Mouse (Mus musculus) lung, adult 2 months (tissue): ENCODE data around the gene Ppm1m. TPM values are rescaled to one million over a fixed set of nuclear protein-coding genes. Genes with fewer than 3 reads are reported as not detected.

Experiments
- DNase-seq: peaks from one replicate; pipeline ENCODE4 v3.0.0; 2022
- H3K4me1 ChIP-seq: fragments of 200-500 bp; 2 replicates; pipeline ENCODE4 v1.6.1; 2011; ENCODE audit warnings: low read length; ENCODE audit not compliant: control insufficient read depth, insufficient read depth
- H3K4me3 ChIP-seq: fragments of 200-500 bp; replicated peaks from 2 replicates; pipeline ENCODE3; 2011; ENCODE audit warnings: low read depth, mild to moderate bottlenecking, control low read depth, low read length; ENCODE audit errors: extremely low read depth
- CTCF ChIP-seq: fragments of 200-500 bp; IDR thresholded peaks from 2 replicates; pipeline ENCODE4 v1.5.1; 2011; ENCODE audit warnings: mild to moderate bottlenecking, low read length, control low read depth; ENCODE audit not compliant: insufficient read depth
- POLR2A ChIP-seq: fragments of 200-500 bp; IDR thresholded peaks from 2 replicates; pipeline ENCODE4 v1.6.1; 2011; ENCODE audit warnings: low read depth, mild to moderate bottlenecking, control low read depth, low read length, borderline replicate concordance; ENCODE audit errors: extremely low read depth
- WGBS: fragments of 180-500 bp; shearing (Covaris S2); methylation state at CpG from one replicate; pipeline ENCODE4 v1.1.7; 2018; 5-methylcytosine and 5-hydroxymethylcytosine counted together
- polyA plus RNA-seq: library from polyadenylated mRNA; depleted of rRNA; stranded (reverse); fragments of >200 nt; gene quantifications from 2 replicates; pipeline ENCODE4 v1.2.3, GENCODE M21; 2012

The Ppm1m gene
- polyA plus RNA-seq, 1 experiment, result 60.7 TPM

DNA sequence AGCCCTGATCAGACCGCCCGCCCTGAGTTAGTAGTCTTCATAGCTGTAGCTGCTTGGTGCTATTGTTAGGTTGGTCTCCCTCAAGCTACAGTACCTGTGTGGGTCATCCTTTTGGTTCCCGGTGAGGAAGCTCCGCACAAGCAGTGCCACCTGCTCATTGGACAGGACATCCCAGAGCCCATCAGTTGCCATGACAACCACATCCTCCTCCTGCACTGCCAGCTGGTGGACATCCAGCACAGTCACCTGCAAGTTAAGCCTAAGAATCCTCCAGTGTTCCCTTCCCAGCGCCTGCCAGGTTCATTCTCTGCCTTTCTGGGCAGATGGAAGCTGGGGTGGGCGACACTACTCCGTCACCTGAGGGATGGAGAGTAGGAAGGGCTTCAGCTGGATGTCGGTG is 3.9 kb downstream of the Ppm1m start:
- peaks cover 7% of the 10 kb centered on the region for H3K4me1 ChIP-seq
- TF ChIP-seq POLR2A, result no peak
- DNase-seq, result no peak
- 87% methylated on average over 8 of the region's 8 CpGs for WGBS
- H3K4me3 ChIP-seq, result no peak overlapping the region

DNA sequence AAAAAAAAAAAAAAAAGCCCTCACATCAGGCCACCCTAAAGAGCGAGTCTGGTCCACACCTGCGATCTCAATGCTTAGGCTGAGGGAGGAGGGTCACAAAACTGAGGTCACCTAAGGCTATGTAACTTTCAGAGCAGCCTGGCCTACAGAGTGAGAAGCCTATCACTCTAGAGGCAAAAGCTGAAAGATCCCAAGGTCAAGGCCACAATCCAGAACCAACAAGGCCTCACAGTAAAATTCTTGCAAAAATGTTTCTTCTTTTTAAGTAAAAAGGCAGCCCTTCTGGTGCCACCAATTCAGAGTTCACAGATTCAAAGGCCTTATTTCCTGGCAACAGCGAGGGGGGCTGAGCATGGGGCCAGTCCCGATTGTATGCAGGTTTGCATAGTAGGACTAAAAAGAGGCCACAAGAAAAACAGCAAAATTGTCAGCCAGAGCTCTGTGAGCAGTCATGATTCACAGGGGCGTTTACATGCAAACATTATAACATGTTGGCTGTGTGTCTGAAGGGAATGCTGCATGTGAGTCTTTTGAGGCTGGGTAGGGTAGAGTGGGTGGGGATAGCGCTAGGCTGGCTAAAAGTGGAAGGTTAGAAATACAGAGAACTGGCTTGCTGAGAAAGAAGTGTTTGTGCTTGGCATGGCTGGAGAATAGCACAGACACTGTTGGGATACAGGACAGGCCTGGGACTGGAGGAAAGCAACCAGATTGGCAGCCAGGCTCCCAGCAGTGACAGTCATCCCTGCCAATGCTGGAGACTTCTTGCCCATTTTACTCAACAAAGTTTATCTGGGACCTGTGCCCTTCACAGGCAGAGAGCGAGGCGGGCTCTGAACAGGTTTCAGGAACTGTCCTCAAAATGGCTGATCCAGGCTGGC is 5.4 kb downstream of the Ppm1m start:
- TF ChIP-seq POLR2A (no peak), CTCF (no peak)
- DNase-seq, result no peak
- H3K4me1 ChIP-seq, result peaks cover 3% of the 10 kb centered on the region
- WGBS, result 87% methylated on average over 8 of the region's 8 CpGs
- no peak overlapping the region for H3K4me3 ChIP-seq

DNA sequence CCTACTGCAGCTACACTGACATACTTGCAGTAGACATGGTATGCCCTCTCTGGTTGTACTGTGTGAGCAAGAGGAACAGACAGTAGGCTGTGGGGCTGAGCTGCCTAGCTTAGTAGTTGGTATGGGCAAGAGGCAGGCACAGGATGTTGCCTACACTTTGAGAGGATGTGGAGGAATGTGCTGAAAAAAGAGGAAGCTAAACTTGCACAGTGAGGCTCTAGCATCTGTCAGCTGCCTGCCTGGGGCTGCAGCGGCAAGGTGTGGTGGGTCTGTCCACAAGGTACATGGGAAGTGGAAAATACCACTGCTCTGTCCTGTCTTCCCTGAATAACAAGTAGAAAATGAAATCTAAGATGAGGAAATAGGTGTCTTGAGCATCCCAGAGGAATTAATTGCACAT is 6.5 kb downstream of the Ppm1m start:
- no peak for DNase-seq
- WGBS, result 58% methylated on average over 1 of the region's 1 CpGs
- TF ChIP-seq POLR2A, result no peak
- no peak for TF ChIP-seq CTCF
- H3K4me1 ChIP-seq, result no peaks in the 10 kb centered on the region; the same call in 1 of the 2 replicates
- no peak overlapping the region for H3K4me3 ChIP-seq

DNA sequence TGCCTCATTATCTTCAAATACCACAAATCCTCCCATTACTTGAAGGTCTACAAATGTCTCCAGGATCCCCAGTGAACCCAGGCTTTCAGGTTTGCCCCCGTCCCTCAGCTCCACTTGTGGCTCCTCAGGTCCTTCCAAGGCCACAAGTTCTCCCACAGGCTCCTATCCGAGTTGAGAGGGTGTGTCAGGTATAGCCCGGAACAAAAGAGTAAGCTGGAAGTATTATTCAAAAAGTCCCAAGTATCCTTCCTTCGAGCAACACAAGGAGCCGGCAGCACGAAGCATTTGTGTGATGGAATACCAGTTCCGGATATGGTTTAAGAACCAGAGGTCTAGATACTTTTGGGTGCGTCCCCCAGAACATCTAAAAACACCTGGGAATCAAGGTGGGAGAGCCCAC is 7.5 kb downstream of the Ppm1m start:
- DNase-seq, result no peak
- TF ChIP-seq CTCF (no peak), POLR2A (no peak)
- WGBS, result 87% methylated on average over 8 of the region's 8 CpGs
- Histone ChIP-seq H3K4me3 (no peak overlapping the region), H3K4me1 (no peaks in the 10 kb centered on the region)

DNA sequence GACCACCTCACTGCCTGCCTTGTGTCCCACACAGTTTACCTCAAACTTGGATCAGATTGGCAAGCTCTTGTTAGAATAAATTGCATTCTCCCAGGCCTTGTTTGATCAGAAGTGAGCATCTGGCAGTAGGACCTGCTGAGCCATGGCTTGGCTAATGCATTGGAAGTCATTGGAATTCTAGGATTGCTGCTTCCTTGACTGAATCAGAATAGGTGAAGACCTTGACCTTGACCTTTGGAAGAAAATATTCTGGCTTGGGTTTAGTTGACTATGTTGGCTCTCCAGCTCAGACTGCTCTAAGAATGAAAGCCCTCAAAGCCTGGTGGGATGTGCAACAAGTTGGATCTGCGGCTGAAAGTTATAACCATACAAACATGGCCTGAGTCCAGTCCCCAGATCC is 8.2 kb downstream of the Ppm1m start:
- H3K4me1 ChIP-seq, result no peaks in the 10 kb centered on the region
- H3K4me3 ChIP-seq, result no peak overlapping the region
- 87% methylated on average over 1 of the region's 1 CpGs for WGBS
- no peak for TF ChIP-seq POLR2A
- no peak for DNase-seq

DNA sequence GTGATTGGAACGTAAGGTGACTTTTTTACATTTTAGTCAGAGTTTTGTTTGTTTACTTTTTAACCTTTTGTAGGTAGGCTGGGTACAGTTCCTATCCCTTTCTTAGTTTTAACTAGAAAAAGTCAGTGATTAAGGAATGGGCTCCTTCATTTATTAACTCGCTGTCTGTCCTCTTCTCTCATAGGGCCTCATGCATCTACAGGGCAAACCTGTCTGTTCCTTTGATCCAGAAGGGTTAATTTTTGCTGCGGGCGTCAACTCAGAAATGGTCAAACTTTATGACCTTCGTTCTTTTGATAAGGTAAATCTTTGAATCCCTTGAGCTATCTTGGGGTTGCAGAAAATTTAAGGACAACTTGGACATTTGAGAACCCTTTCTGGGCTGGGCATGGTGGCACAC is 15.6 kb downstream of the Ppm1m start:
- H3K4me1 ChIP-seq, result no peaks in the 10 kb centered on the region
- no peak for TF ChIP-seq CTCF
- no peak for TF ChIP-seq POLR2A
- no peak overlapping the region for H3K4me3 ChIP-seq
- 85% methylated on average over 5 of the region's 5 CpGs for WGBS
- DNase-seq, result no peak

DNA sequence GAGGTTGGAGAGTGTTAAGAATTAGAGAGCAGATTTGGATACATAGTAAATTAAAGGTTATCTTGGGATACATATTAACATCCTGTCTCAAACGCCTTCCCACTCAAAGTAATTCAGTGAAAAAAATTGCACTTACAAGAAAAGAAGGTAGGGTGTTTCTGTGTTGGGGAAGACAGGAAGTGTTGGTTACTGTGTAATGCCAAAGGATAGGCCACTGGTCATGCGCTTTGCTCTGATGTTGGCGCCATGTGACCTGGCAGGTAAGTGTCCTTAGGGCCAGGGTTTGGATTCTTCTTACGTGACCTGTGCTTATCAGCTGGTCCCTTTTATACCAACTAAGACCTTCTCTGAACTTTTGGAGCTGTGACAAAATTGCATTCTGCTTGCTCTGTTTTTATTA is 17.4 kb downstream of the Ppm1m start:
- no peak for DNase-seq
- TF ChIP-seq CTCF (no peak), POLR2A (no peak)
- WGBS, result 70% methylated on average over 4 of the region's 4 CpGs

DNA sequence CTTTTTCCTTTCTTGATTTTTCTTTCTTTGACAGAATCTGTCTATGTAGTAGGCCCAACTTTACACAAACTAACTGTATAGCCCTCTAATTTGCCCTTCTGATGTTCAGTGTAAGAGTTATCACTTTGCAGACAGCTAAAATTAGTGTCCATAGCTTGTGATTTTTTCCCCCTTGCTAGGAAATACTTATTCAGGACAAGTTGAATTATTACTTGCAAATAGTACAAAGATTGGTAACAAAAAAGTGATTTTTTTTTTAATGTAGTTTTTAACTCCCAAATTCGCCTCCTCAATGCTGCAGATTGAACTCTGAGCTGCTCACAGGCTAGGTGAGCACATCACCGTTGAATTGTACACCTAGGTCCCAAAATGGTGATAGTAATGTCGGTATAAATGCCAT is 19.6 kb downstream of the Ppm1m start:
- no peak for DNase-seq
- Histone ChIP-seq H3K4me3 (no peak overlapping the region), H3K4me1 (peaks cover 8% of the 10 kb centered on the region)
- WGBS, result 87% methylated on average over 3 of the region's 3 CpGs
- TF ChIP-seq CTCF (no peak), POLR2A (no peak)

More for the DNA sequence above, 17.4 kb downstream of the Ppm1m start:
- H3K4me1 ChIP-seq, result no peaks in the 10 kb centered on the region; the same call in 1 of the 2 replicates
- H3K4me3 ChIP-seq, result no peak overlapping the region

DNA sequence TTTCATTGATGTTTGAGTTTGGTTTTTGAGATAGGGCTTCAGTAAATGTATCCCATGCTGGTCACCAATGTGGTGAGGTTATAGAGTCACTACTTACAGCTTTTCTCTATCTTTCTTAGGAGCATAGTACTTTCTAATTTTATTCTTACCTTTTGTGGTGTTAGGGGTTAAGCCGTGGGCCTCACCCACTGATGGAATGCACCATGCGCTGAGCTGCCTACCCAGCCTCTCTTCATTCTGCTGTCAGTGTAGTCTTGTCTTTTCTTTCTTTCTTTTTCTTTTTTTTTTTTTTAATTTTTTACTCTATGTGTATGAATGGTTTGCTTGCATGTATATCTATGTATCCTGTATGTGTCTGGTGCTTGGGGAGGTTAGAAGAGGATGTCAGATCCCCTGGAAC is 20.1 kb downstream of the Ppm1m start:
- no peak for TF ChIP-seq CTCF
- no peak for TF ChIP-seq POLR2A
- Histone ChIP-seq H3K4me1 (peaks cover 12% of the 10 kb centered on the region), H3K4me3 (no peak overlapping the region)
- no peak for DNase-seq
- 66% methylated on average over 2 of the region's 2 CpGs for WGBS

DNA sequence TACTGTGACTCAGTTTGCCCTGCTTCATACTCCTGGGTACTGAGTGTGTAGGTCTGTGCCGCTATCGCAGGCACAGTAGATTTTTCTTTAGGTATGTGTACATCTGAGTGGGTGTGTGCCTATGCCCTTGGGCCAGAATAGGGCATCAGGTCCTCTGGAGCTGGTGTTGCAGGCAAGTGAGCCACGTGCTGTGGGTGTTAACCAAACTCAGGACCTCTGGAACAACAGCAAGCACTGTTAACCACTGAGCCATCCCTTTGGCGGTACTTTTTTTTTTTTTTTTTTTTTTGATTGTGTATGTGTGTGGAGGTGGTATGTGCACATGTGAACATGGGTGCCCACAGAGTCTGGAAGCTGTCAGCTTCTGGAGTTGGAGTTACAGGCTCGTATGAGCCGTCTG is 21.7 kb downstream of the Ppm1m start:
- H3K4me3 ChIP-seq, result no peak overlapping the region
- 81% methylated on average over 6 of the region's 6 CpGs for WGBS

DNA sequence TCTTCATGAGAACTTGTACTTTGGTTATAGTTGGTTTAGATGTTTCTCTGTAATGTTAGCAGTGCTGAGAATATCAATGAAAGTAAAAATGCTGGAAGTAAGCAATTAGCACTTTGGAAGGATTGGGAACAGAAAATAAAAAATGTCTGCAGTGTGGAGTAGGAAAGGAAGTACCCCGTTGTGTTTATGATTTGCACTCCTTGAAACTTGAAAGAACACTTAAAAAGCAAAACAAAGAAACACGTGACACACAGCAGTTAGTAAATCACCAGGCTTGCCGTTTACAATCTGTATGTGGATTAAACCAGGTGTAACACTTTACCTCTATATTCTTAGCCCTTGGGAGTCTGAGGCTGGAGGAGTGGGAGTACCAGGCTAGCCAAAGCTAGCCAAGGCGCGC is 22.8 kb downstream of the Ppm1m start:
- TF ChIP-seq CTCF (no peak), POLR2A (no peak)
- Histone ChIP-seq H3K4me3 (no peak overlapping the region), H3K4me1 (peaks cover 16% of the 10 kb centered on the region)
- DNase-seq, result no peak
- WGBS, result 55% methylated on average over 5 of the region's 5 CpGs

More for the DNA sequence above, 21.7 kb downstream of the Ppm1m start:
- peaks cover 14% of the 10 kb centered on the region for H3K4me1 ChIP-seq
- DNase-seq, result no peak
- TF ChIP-seq CTCF, result no peak
- no peak for TF ChIP-seq POLR2A
